Mouse (Mus musculus) adrenal gland, postnatal 10 days (tissue): ENCODE results near the gene Carnmt1. TPM values are rescaled to one million over a fixed set of nuclear protein-coding genes. Genes with fewer than 3 reads are reported as not detected.

Experiments
- DNase-seq: peaks from one replicate; pipeline ENCODE4 v3.0.0; 2021; ENCODE audit warnings: mixed read lengths
- long read RNA-seq, 2 experiments: library from polyadenylated mRNA; stranded (forward); transcript quantifications; one replicate each; pipeline ENCODE4 v2.0.0; 2021
- total RNA-seq, 2 experiments: library from RNA; stranded (reverse); gene quantifications; 2 replicates each; pipeline ENCODE4 v1.2.3; 2021

Carnmt1 gene
- 10 to 100 TPM; 16.7 to 19.4 TPM for total RNA-seq
- long read RNA-seq, experiment 1, full-length matches to known transcripts, result 85 of 113 reads
- long read RNA-seq, experiment 1, partial matches to known transcripts, result 4 of 113 reads
- long read RNA-seq, experiment 1, other reads (novel, unspliced or antisense), result 24 of 113 reads
- long read RNA-seq, experiment 2, full-length matches to known transcripts, result 24 of 38 reads
- long read RNA-seq, experiment 2, partial matches to known transcripts, result 1 of 38 reads
- long read RNA-seq, experiment 2, other reads (novel, unspliced or antisense), result 13 of 38 reads

- peak; percentile 99 for DNase-seq
Measured at GRCm38 (mm10) chr19:18670608-18671007, at the start of gene Carnmt1. Gene Carnmt1, plus strand, starts transcription at chr19:18670764.

GRCm38 (mm10) chr19:18623894-18624293, 46.7 kb upstream of the Carnmt1 start:
- no peak for DNase-seq

GRCm38 (mm10) chr19:18629589-18629988, 41.0 kb upstream of the Carnmt1 start:
- DNase-seq, result peak; percentile 34

GRCm38 (mm10) chr19:18630221-18631119, 40.1 kb upstream of the Carnmt1 start:
- peak; percentile 51 for DNase-seq

GRCm38 (mm10) chr19:18631161-18631643, 39.4 kb upstream of the Carnmt1 start:
- peak; percentile 84 for DNase-seq

GRCm38 (mm10) chr19:18631644-18632219, 38.8 kb upstream of the Carnmt1 start, which contains the start of the genes Ostf1 and Nmrk1:
Gene Ostf1, minus strand, starts transcription at chr19:18631823.
Gene Nmrk1, plus strand, starts transcription at chr19:18631950.
- DNase-seq, result peak; percentile 100

GRCm38 (mm10) chr19:18632231-18633185, 38.1 kb upstream of the Carnmt1 start:
- DNase-seq, result no peak

GRCm38 (mm10) chr19:18637954-18638353, 32.6 kb upstream of the Carnmt1 start:
- no peak for DNase-seq

GRCm38 (mm10) chr19:18638949-18639348, 31.6 kb upstream of the Carnmt1 start:
- no peak for DNase-seq

GRCm38 (mm10) chr19:18639552-18639951, 31.0 kb upstream of the Carnmt1 start:
- no peak for DNase-seq

GRCm38 (mm10) chr19:18641001-18641400, 29.6 kb upstream of the Carnmt1 start:
- DNase-seq, result no peak

GRCm38 (mm10) chr19:18643411-18643810, 27.2 kb upstream of the Carnmt1 start:
- DNase-seq, result no peak

GRCm38 (mm10) chr19:18644084-18644483, 26.5 kb upstream of the Carnmt1 start:
- no peak for DNase-seq

- DNase-seq, result no peak
Measured at GRCm38 (mm10) chr19:18646397-18646796, 24.2 kb upstream of the Carnmt1 start.

GRCm38 (mm10) chr19:18646853-18647420, 23.6 kb upstream of the Carnmt1 start:
- DNase-seq, result peak; percentile 30

GRCm38 (mm10) chr19:18647775-18648557, 22.6 kb upstream of the Carnmt1 start:
- DNase-seq, result no peak

GRCm38 (mm10) chr19:18648558-18648945, 22.0 kb upstream of the Carnmt1 start:
- no peak for DNase-seq

- no peak for DNase-seq
Measured at GRCm38 (mm10) chr19:18649955-18650354, 20.6 kb upstream of the Carnmt1 start.

GRCm38 (mm10) chr19:18650473-18650872, 20.1 kb upstream of the Carnmt1 start:
- no peak for DNase-seq

- peak; percentile 63 for DNase-seq
Measured at GRCm38 (mm10) chr19:18652592-18652991, 18.0 kb upstream of the Carnmt1 start.
